Mouse (Mus musculus): ENCODE data around the gene Dnpep.

GRCm38 (mm10) chr1:75291321-75291720, 26.5 kb downstream of the Dnpep start:
- TF ChIP-seq CTCF (conservative IDR thresholded peaks at IDR 0.05 in 1 of 2, IDR thresholded peaks at IDR 0.05 in 1 of 2; ENCODE audit: low read depth in 2 of 2, low read length in 2 of 2) (no peak), HCFC1 (IDR thresholded peaks at IDR 0.05; ENCODE audit: low read depth, low read length) (no peak), ETS1 (conservative IDR thresholded peaks at IDR 0.05; ENCODE audit: low read depth, low read length) (no peak), BHLHE40 (IDR thresholded peaks at IDR 0.05; ENCODE audit: low read depth, low read length) (no peak)
